Comparison of ENCODE assay signal across 18 mouse cellular contexts in genomic region chr1:159280072-159280471, GRCm38 (mm10).
"Had no signal": no experiment of that assay in that cellular context is flagged by ENCODE, and none has a peak within 500 bp of the region (broad histone marks: within the 10 kb centered on the region; RNA-seq: fewer than 3 reads in every experiment).

No protein-coding gene starts in this region.

- H3K9me3 ChIP-seq: midbrain, embryonic 12.5 days; neural tube, embryonic 13.5 days; neural tube, embryonic 15.5 days had no signal

- H3K27me3 ChIP-seq: midbrain, embryonic 12.5 days; neural tube, embryonic 13.5 days; neural tube, embryonic 15.5 days had no signal

- DNase-seq: lung, adult 18-20 months; lung, embryonic 14.5 days; lung, postnatal 10 days; lung, postnatal 4 days; midbrain, embryonic 14.5 days; retina, postnatal 1 day; right cerebral cortex, adult 18-20 months; right cerebral cortex, postnatal 25 days; right cerebral cortex, postnatal 4 days; spleen, adult 18-20 months; thymus, adult 18-20 months; thymus, postnatal 14 days; thymus, postnatal 36 days had no signal

- ATAC-seq: midbrain, embryonic 16.5 days had no signal

- H3K9ac ChIP-seq: lung, embryonic 14.5 days; midbrain, embryonic 12.5 days; neural tube, embryonic 13.5 days; neural tube, embryonic 15.5 days had no signal

- H3K27ac ChIP-seq: midbrain, embryonic 12.5 days; neural tube, embryonic 13.5 days; neural tube, embryonic 15.5 days had no signal

- H3K4me2 ChIP-seq: lung, embryonic 14.5 days; midbrain, embryonic 12.5 days; neural tube, embryonic 13.5 days; neural tube, embryonic 15.5 days had no signal

- H3K4me1 ChIP-seq: midbrain, embryonic 12.5 days; neural tube, embryonic 13.5 days; neural tube, embryonic 15.5 days had no signal

- H3K4me3 ChIP-seq: midbrain, embryonic 12.5 days; myocyte; neural tube, embryonic 13.5 days; neural tube, embryonic 15.5 days had no signal
